Mouse (Mus musculus) T-cell, adult 2 months (primary cell): ENCODE measurements around the gene Pip5k1a.
A peak's percentile ranks its signal among the peaks of the same experiment; 100 is the strongest.
"Not testable (repeated sequence)": the region's sequence is repeated elsewhere in the genome, so short reads cannot be mapped to it uniquely, and the experiment has no call there.

ENCODE experiments used
- DNase-seq: peaks from one replicate; pipeline ENCODE4 v3.0.0; 2022; ENCODE audit warnings: low spot score

Pip5k1a gene

DNA sequence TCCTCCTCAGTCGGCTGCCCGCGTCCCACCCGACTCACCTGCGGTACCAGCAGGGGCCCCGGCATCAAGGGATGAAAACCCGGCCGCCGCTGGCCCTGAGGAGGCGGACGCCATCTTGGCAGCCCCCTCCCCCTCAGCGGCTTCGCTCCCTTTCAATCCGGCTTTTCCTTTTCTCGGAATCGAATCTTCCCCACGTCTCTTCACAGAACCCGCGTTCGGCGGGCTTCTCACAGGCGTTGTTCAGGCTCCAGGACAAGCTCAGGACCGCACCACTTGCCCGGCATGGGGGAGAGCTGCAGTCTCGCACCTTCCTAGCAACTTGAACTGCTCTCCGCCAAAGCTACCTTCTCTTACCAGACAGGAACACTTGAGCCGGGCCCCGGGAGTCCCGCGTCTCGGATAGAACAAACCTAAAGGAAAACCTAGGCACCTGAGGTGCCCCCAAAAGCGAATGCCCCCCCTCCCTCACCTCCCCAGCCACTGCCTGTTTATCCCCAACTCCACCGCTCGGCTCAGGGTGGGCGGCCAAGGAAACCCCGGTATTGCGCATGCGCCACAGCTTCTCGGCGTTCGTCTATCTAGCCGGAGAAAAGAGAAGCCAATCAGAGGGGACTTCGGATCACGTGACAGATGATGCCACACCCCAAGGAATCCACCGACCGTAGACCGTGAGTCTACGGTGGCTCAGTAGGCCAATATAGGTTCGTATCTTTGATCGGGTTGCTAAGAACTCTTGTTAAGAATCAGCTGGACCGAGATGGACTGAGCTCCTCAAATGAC is at the start of gene Pip5k1a:
Gene Pip5k1a (minus strand): TSS at position 593 of the 780 bp plus-strand sequence.
- peak; percentile 97 for DNase-seq

DNA sequence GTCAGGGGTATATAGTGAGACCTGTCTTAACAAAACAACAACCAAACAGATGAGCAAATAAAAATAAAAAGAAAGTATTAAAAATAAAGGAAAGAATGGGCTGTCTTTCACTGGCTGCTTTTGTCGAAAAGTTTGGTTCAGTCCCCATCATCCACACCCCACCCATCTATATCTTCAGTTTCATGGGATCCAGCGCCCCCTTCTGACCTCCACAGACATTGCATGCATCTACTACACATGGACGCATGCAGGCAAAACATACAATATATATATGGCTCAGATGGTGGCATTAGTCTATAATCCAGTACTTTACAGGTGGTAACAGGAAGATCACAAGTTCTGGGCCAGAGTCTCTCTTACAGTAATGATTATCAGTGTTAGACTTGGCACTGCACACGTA is 47.1 kb upstream of the Pip5k1a start:
- DNase-seq: peak; percentile 77

- DNase-seq: no peak
Observed at GRCm38 (mm10) chr3:95147924-95148323, 41.2 kb upstream of the Pip5k1a start.

GRCm38 (mm10) chr3:95142617-95143011 is 35.9 kb upstream of the Pip5k1a start:
- DNase-seq: peak; percentile 88

DNA sequence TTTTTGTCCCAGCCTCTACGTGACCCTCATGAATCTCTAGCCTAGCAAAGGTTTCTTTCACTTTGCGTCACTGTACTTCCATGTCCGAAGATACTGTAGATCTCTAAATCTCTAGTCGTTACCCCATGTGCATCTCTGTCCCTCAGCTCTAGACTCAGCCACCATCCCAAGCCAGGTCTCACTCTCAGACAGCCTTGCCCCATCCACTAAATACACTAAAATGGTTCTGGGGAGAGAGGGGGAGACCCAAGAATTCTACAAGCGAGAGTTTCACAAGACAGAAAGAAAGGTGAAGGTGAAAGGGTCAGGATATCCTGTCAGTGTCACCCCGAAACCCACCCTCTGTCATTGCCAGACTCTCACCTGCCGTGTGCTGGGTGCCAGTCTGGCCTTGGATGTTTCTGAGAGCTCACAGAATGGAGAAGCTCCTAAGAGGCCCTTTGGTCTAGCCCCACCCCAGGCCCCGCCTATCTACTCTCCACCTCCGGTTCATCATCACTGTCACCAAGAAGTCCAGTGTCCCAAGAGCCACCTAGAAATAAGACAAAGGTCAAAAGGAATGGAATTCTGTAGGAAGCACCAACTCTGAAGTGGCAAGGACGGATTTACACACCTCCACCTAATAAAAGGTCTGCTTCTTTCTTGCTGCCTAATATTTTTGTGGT is 35.4 kb upstream of the Pip5k1a start, which contains the start of gene Tnfaip8l2:
Gene Tnfaip8l2 (minus strand): TSS at position 409 of the 665 bp plus-strand sequence.
- peak; percentile 64 for DNase-seq

DNA sequence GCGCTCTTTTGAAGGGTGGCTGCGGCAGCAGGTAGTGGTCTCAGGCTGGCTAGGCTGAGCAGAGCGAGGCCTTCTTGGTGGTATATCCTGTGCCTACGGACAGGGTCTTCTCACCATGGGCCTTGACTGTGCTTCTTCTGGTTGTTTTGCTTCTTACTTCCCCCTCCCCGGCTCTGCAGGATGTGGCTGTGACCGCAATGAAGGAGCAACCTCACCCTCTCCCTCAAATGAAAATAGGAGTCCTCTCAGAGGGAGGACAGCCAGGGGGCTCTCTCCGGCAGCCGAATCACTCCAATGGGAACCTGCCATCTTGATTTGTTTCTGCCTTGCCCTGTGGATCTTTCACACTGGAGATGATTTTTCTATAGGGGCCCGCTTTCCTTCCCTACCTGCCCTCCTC is 34.7 kb upstream of the Pip5k1a start:
- DNase-seq: peak; percentile 89

DNA sequence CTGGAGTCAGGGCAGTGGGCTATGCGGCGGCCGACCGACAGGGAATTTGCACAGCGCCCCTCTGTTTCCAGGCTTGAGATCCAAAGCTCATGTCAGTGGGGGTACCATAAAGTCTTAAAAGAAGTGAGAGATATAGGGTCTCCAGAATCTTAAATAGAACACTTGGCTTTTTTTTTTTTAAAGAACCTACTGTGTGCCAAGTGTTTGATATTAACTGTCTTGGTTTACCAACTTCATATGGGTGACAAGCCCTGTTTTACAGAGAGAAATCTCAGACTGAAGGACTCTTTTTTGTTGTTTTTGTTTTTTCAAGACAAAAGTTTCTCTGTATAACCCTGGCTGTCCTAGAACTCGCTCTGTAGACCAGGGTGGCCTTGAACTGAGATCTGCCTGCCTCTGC is 34.1 kb upstream of the Pip5k1a start:
- DNase-seq: no peak

DNA sequence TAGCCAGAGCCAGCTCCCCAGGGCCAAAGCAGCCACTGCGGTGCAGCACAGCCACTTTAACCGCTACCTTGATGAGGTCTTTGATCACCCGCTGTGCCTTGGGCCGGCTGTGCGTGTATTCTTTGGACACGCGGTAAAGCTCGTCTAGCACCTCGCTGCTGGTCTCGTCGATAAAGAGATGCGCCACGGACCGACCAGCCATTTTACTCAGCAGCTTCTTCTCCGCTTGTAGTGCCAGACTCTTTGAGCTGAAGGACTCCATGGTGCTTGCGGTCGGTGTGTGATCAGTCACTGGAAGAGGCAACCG is 33.5 kb upstream of the Pip5k1a start:
- no peak for DNase-seq

DNA sequence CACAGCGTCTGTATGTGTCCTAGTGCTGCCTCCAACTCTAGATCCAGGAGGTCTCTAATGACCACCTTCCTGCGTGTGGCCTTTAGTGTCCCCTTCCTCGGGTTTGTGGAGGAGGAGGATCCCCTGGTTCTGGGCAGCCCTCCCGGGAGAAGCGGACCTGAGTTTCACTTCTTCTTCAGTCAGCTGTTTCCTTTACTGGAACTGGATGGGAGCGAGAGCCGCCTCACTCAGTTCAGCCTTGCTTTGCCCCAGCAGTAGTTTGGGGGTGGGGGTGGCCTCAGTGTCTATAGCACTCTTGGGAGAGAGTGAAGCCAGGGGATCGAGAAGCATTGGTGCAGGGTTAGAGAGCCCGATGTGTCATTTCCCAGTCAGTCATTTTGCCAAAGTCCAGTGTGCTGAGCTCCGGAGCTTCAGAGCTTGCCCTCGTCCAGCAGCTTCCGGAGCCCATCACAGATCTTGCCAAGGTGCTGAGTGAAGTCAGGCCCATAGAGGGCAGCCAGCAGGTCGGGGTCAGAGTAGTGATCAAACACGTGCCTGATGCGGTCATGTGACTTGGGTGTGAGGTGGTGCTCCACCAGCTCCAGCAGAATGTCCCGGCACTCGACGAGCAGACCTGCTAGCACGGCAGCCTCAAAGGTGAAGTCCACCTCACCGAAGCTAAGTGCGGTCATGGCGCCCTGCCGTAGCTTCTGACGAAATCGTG is 33.0 kb upstream of the Pip5k1a start:
- DNase-seq: no peak

GRCm38 (mm10) chr3:95136336-95136735 is 29.6 kb upstream of the Pip5k1a start:
- DNase-seq: no peak

GRCm38 (mm10) chr3:95135433-95136052 is 28.8 kb upstream of the Pip5k1a start:
- peak; percentile 90 for DNase-seq

GRCm38 (mm10) chr3:95135023-95135422 is 28.3 kb upstream of the Pip5k1a start:
- DNase-seq: no peak

DNA sequence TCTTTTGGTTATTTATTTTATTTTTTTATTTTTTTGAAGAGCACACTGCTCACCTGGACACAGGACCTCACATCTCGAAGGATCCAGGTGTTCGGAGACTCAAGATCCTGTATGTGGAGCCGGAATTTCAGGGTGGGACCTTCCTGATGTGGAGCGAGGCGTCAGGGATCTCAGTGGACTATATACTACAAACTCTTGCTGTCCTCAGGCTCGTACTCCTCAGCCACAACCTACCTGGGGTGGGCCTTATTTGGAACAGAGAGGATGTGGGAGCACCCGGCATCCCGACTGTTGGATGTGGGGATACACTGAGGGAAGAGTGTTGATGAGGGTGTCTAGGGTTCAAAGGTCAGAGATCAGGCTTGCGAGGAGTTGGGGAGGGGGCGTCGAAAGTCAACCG is 27.4 kb upstream of the Pip5k1a start:
- not testable (repeated sequence) for DNase-seq

GRCm38 (mm10) chr3:95133680-95134101 is 27.0 kb upstream of the Pip5k1a start, which contains the start of the genes Scnm1 and Lysmd1:
Gene Scnm1, minus strand, starts transcription at chr3:95134011.
Gene Lysmd1, plus strand, starts transcription at chr3:95134088.
- peak; percentile 95 for DNase-seq

GRCm38 (mm10) chr3:95133176-95133575 is 26.4 kb upstream of the Pip5k1a start:
- DNase-seq: no peak

GRCm38 (mm10) chr3:95132389-95132788 is 25.7 kb upstream of the Pip5k1a start:
- not testable (repeated sequence) for DNase-seq

DNA sequence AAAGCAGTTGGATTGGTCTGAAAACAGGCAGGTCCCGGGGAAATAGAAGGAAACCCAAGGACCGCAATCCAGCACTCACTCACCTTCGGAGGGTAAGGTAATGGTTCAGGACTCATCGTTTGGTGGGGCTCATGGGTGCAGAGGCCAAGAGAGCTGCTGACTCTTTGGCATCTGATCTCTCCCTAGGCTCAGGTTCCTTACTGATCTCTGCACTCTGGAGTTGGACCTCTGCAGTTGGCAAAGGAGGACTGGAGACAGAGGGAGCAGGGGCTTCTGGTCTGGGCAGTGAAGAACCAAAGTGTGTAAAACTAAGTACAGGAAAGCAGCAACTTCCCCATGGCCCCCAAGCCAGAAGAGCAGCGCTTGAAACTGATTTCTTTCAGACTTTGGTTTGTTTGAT is 23.4 kb upstream of the Pip5k1a start:
- DNase-seq: no peak

DNA sequence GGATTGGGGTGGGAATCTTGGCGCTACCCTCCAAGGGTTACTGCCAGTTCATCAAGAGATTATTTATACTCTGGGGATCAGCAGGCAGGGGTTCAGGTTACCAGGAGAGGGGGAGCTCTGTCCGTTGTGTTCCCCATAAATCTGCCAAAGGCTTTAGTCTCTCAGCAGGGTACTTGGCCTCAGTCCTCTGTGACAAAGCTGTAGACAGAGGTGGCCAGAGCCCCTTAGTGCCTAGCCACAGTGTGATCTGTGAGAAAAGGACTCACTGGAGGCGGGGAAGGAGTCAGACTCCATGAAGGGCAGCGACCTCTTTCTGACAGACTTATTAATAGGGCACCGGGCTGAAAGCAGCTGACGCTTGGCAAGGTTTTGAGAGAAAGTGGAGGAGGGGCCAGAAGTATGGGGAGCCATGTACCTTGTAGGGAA is 22.5 kb upstream of the Pip5k1a start:
- DNase-seq: no peak

GRCm38 (mm10) chr3:95124972-95125371 is 18.2 kb upstream of the Pip5k1a start:
- no peak for DNase-seq

DNA sequence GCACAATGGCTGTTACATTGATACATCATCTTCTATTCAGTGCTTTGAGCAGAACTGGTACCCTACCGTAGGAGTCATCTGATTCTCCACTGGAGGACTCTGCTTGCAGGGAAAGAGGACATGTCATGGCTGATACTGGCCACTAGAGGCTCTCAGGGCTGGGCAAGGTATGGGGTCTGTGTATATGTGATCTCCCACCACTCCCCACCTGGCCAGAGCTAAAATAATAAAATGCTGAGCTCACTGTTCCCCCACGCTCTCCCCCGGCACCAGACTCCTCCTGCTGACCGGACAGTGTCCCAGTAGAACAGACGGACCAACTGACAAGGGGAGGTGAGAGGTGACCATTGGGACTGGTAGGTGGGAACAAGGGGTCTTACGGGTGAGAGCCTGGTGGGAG is 17.5 kb upstream of the Pip5k1a start, which contains the start of gene Tmod4:
Gene Tmod4 (plus strand): TSS at position 231 of the 400 bp plus-strand sequence.
- no peak for DNase-seq

- DNase-seq: no peak
Observed at GRCm38 (mm10) chr3:95121580-95121979, 14.8 kb upstream of the Pip5k1a start.

DNA sequence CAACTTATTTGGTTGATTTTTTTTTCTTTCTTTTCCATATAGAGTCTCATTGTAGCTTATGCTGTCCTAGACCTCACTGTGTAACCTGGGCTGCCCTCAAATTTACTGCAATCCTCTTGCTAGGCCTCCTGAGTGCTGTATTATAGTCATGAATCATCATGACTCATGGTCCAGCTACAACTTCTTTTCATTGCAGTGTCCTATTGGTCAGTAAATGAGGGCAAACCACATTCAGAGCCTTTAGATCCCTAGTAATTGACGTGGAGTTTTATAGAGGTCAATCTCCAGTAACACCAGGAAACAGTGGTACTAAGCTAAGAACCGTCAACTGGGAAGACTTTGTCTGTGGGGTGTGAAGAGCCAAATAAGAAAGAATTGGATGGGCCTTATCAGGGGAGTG is 11.0 kb upstream of the Pip5k1a start:
- no peak for DNase-seq
